Mouse (Mus musculus): Measurements from ENCODE around the gene Upk3b.
"Not testable (repeated sequence)": the region's sequence is repeated elsewhere in the genome, so short reads cannot be mapped to it uniquely, and the experiment has no call there.

The Upk3b gene

GRCm38 (mm10) chr5:136027612-136028311 lies 10.5 kb upstream of the Upk3b start:
- no peak for DNase-seq (ENCODE audit: low read depth in 1 of 2, low spot score in 2 of 2)

- DNase-seq (ENCODE audit: low read depth in 1 of 2, low spot score in 2 of 2), result peak in 1 of 2 experiments; percentile 42
These were observed 3.4 kb upstream of the Upk3b start for GRCm38 (mm10) chr5:136034868-136035267.

- no peak for DNase-seq (ENCODE audit: low read depth in 1 of 2, low spot score in 2 of 2)
These were observed 3.0 kb upstream of the Upk3b start for GRCm38 (mm10) chr5:136035285-136035684.

GRCm38 (mm10) chr5:136036667-136037066 lies 1.6 kb upstream of the Upk3b start:
- no peak for DNase-seq (ENCODE audit: low read depth in 1 of 2, low spot score in 2 of 2)

- DNase-seq (ENCODE audit: low read depth in 1 of 2, low spot score in 2 of 2), result no peak
These were observed 1.9 kb downstream of the Upk3b start for GRCm38 (mm10) chr5:136040210-136040609.

- no peak for DNase-seq (ENCODE audit: low read depth in 1 of 2, low spot score in 2 of 2)
These were observed 3.0 kb downstream of the Upk3b start for GRCm38 (mm10) chr5:136041260-136041659.

GRCm38 (mm10) chr5:136041666-136042065 lies 3.4 kb downstream of the Upk3b start:
- no peak for DNase-seq (ENCODE audit: low read depth in 1 of 2, low spot score in 2 of 2)

- no peak for DNase-seq (ENCODE audit: low read depth in 1 of 2, low spot score in 2 of 2)
These were observed 6.6 kb downstream of the Upk3b start for GRCm38 (mm10) chr5:136044865-136045264.

- no peak for DNase-seq (ENCODE audit: low read depth in 1 of 2, low spot score in 2 of 2)
These were observed 7.1 kb downstream of the Upk3b start for GRCm38 (mm10) chr5:136045408-136045807.

GRCm38 (mm10) chr5:136045987-136046386 lies 7.7 kb downstream of the Upk3b start:
- peak; percentile 55 to 73 for DNase-seq (ENCODE audit: low read depth in 1 of 2, low spot score in 2 of 2)

GRCm38 (mm10) chr5:136048541-136048940 lies 10.2 kb downstream of the Upk3b start:
- not testable (repeated sequence) for DNase-seq (ENCODE audit: low read depth in 1 of 2, low spot score in 2 of 2)

GRCm38 (mm10) chr5:136049926-136050325 lies 11.6 kb downstream of the Upk3b start:
- no peak for DNase-seq (ENCODE audit: low read depth in 1 of 2, low spot score in 2 of 2)

GRCm38 (mm10) chr5:136051231-136052085 lies 13.2 kb downstream of the Upk3b start:
- no peak for DNase-seq (ENCODE audit: low read depth in 1 of 2, low spot score in 2 of 2)

- DNase-seq (ENCODE audit: low read depth in 1 of 2, low spot score in 2 of 2), result no peak
These were observed 14.8 kb downstream of the Upk3b start for GRCm38 (mm10) chr5:136052861-136053655.

- no peak for DNase-seq (ENCODE audit: low read depth in 1 of 2, low spot score in 2 of 2)
These were observed 16.2 kb downstream of the Upk3b start, which contains the start of gene Upk3bl for GRCm38 (mm10) chr5:136054301-136055077. Gene Upk3bl (plus strand): TSS chr5:136054492.

- DNase-seq (ENCODE audit: low read depth in 1 of 2, low spot score in 2 of 2), result no peak
These were observed 17.8 kb downstream of the Upk3b start for GRCm38 (mm10) chr5:136056062-136056461.

GRCm38 (mm10) chr5:136057085-136057484 lies 18.8 kb downstream of the Upk3b start:
- DNase-seq (ENCODE audit: low read depth in 1 of 2, low spot score in 2 of 2), result no peak

GRCm38 (mm10) chr5:136061567-136061966 lies 23.3 kb downstream of the Upk3b start:
- DNase-seq (ENCODE audit: low read depth in 1 of 2, low spot score in 2 of 2), result peak; percentile 16 to 65

GRCm38 (mm10) chr5:136063920-136064319 lies 25.6 kb downstream of the Upk3b start:
- DNase-seq (ENCODE audit: low read depth in 1 of 2, low spot score in 2 of 2), result no peak

GRCm38 (mm10) chr5:136066404-136067148 lies 28.3 kb downstream of the Upk3b start:
- DNase-seq (ENCODE audit: low read depth in 1 of 2, low spot score in 2 of 2), result not testable (repeated sequence)

Measured in monocyte, adult 2 months (primary cell).